ENCODE assay signal across 22 mouse cellular contexts in the genomic region with DNA sequence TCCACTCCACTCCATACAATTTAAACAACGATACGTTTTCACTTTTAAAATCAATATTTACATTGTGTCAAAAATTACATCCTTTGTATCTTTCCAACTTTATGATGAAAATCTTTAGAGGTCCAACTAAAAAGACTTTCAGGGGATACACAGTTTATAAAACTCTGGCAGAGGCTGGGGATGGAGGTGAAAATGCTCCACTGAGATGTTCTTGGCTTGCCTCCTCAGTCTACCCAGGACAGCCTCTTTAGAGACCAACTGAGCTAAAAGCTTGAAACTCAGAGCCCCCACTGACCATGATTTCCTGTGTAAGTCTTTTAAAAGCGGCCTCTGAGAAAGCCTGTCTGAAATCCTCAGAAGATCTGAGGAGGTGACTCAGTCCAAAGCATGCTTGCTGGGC. TPM values are rescaled to one million over a fixed set of nuclear protein-coding genes. Genes with fewer than 3 reads are reported as not detected.
DNase-seq lines count a peak whose midpoint lies in the region; ATAC-seq and TF ChIP-seq lines count a peak whose summit lies in the region.
"Had no signal": no experiment of that assay in that cellular context is flagged by ENCODE, and none has a peak within 500 bp of the region (broad histone marks: within the 10 kb centered on the region; RNA-seq: fewer than 3 reads in every experiment).

No protein-coding gene starts in this region.

- no peak for TF ChIP-seq POLR2A in cerebellum, adult 2 months (IDR thresholded peaks at IDR 0.05; ENCODE audit: borderline replicate concordance, insufficient read depth, low read length)

- no peaks in the 10 kb centered on the region for H3K27me3 ChIP-seq in forebrain, embryonic 10.5 days (ENCODE audit: poor library complexity, severe bottlenecking)
- H3K27me3 ChIP-seq in forebrain, postnatal 0 days (ENCODE audit: insufficient read depth, low read length), result no peaks in the 10 kb centered on the region
- H3K27me3 ChIP-seq in midbrain, embryonic 11.5 days (ENCODE audit: control insufficient read depth, insufficient read depth, low read length), result no peaks in the 10 kb centered on the region
- H3K27me3 ChIP-seq in midbrain, embryonic 15.5 days (replicated peaks), result no peaks in the 10 kb centered on the region
- H3K27me3 ChIP-seq in limb, embryonic 10.5 days (ENCODE audit: low read depth, poor library complexity, severe bottlenecking), result no peaks in the 10 kb centered on the region
- H3K27me3 ChIP-seq in cerebellum, adult 2 months (ENCODE audit: control insufficient read depth, insufficient read depth, low read length), result no peaks in the 10 kb centered on the region
- H3K27me3 ChIP-seq: hindbrain, embryonic 12.5 days; kidney, embryonic 15.5 days; liver, embryonic 13.5 days; midbrain, embryonic 12.5 days; stomach, embryonic 15.5 days had no signal

- DNase-seq in forebrain, embryonic 10.5 days (ENCODE audit: extremely low spot score, low spot score), result no peak
- no peak for DNase-seq in forebrain, postnatal 0 days
- DNase-seq in midbrain, embryonic 11.5 days (ENCODE audit: low spot score, missing footprints), result peak; percentile 76
- DNase-seq in limb, embryonic 10.5 days (ENCODE audit: low spot score), result no peak
- peak; percentile 27 to 50 for DNase-seq in natural killer cell, adult 2 months (ENCODE audit: low spot score in 2 of 2)
- no peak for DNase-seq in cerebellum, adult 2 months
- no peak for DNase-seq in urinary bladder, postnatal 4 days (ENCODE audit: low spot score in 2 of 2)
- DNase-seq: adrenal gland, postnatal 10 days; cerebellum, adult 18-20 months; cerebellum, postnatal 36 days; embryo, embryonic 11 days; kidney, adult 11 months; kidney, postnatal 36 days; liver, embryonic 13.5 days; lung, adult 2 months; thymus, adult 2 months; thymus, postnatal 4 days had no signal

- H3K27ac ChIP-seq in forebrain, embryonic 10.5 days, result 0 out of 2 replicates have a peak overlapping the region, but pooled peaks have one; percentile 20
- no peak overlapping the region for H3K27ac ChIP-seq in forebrain, postnatal 0 days (ENCODE audit: low read depth, low read length)
- no peak overlapping the region for H3K27ac ChIP-seq in midbrain, embryonic 11.5 days (ENCODE audit: low read depth, low read length)
- no peak overlapping the region for H3K27ac ChIP-seq in midbrain, embryonic 15.5 days
- peak overlapping the region; percentile 68 for H3K27ac ChIP-seq in limb, embryonic 10.5 days
- no peak overlapping the region for H3K27ac ChIP-seq in cerebellum, adult 2 months (ENCODE audit: insufficient read depth, low read length)
- H3K27ac ChIP-seq: hindbrain, embryonic 12.5 days; kidney, embryonic 15.5 days; liver, embryonic 13.5 days; midbrain, embryonic 12.5 days; stomach, embryonic 15.5 days had no signal

- no peak overlapping the region for H3K4me3 ChIP-seq in forebrain, embryonic 10.5 days
- no peak overlapping the region for H3K4me3 ChIP-seq in forebrain, postnatal 0 days (ENCODE audit: low read depth, low read length)
- H3K4me3 ChIP-seq in midbrain, embryonic 11.5 days (ENCODE audit: low read depth, low read length), result no peak overlapping the region
- H3K4me3 ChIP-seq in midbrain, embryonic 15.5 days, result no peak overlapping the region
- H3K4me3 ChIP-seq in limb, embryonic 10.5 days, result no peak overlapping the region
- no peak overlapping the region for H3K4me3 ChIP-seq in cerebellum, adult 2 months (replicated peaks; ENCODE audit: insufficient read depth, low read depth, low read length)
- H3K4me3 ChIP-seq: hindbrain, embryonic 12.5 days; kidney, embryonic 15.5 days; liver, embryonic 13.5 days; midbrain, embryonic 12.5 days; stomach, embryonic 15.5 days had no signal

- no peaks in the 10 kb centered on the region for H3K9me3 ChIP-seq in forebrain, embryonic 10.5 days
- H3K9me3 ChIP-seq in forebrain, postnatal 0 days (ENCODE audit: low read length), result no peaks in the 10 kb centered on the region
- H3K9me3 ChIP-seq in midbrain, embryonic 11.5 days (ENCODE audit: control insufficient read depth, low read length), result no peaks in the 10 kb centered on the region
- H3K9me3 ChIP-seq in midbrain, embryonic 15.5 days, result no peaks in the 10 kb centered on the region
- H3K9me3 ChIP-seq in limb, embryonic 10.5 days (replicated peaks), result no peaks in the 10 kb centered on the region
- H3K9me3 ChIP-seq: hindbrain, embryonic 12.5 days; kidney, embryonic 15.5 days; liver, embryonic 13.5 days; midbrain, embryonic 12.5 days; stomach, embryonic 15.5 days had no signal

- ATAC-seq in forebrain, postnatal 0 days, result no peak
- ATAC-seq in midbrain, embryonic 11.5 days (ENCODE audit: low FRiP score), result no peak
- no peak for ATAC-seq in midbrain, embryonic 15.5 days (replicated peaks)

- TF ChIP-seq CTCF in forebrain, postnatal 0 days (IDR thresholded peaks at IDR 0.05; ENCODE audit: low read depth), result no peak
- TF ChIP-seq CTCF in cerebellum, adult 2 months (IDR thresholded peaks at IDR 0.05; ENCODE audit: borderline replicate concordance, insufficient read depth, low read depth, low read length), result no peak

- no peaks in the 10 kb centered on the region for H3K36me3 ChIP-seq in forebrain, embryonic 10.5 days (replicated peaks)
- no peaks in the 10 kb centered on the region for H3K36me3 ChIP-seq in forebrain, postnatal 0 days (ENCODE audit: insufficient read depth)
- no peaks in the 10 kb centered on the region for H3K36me3 ChIP-seq in midbrain, embryonic 11.5 days (ENCODE audit: control insufficient read depth, insufficient read depth, low read length)
- H3K36me3 ChIP-seq in midbrain, embryonic 15.5 days (replicated peaks), result no peaks in the 10 kb centered on the region
- no peaks in the 10 kb centered on the region for H3K36me3 ChIP-seq in limb, embryonic 10.5 days
- H3K36me3 ChIP-seq: hindbrain, embryonic 12.5 days; kidney, embryonic 15.5 days; liver, embryonic 13.5 days; midbrain, embryonic 12.5 days; stomach, embryonic 15.5 days had no signal

- H3K9ac ChIP-seq in forebrain, postnatal 0 days, result no peak overlapping the region
- no peak overlapping the region for H3K9ac ChIP-seq in midbrain, embryonic 11.5 days (ENCODE audit: low read length)
- no peak overlapping the region for H3K9ac ChIP-seq in midbrain, embryonic 15.5 days
- H3K9ac ChIP-seq: hindbrain, embryonic 12.5 days; kidney, embryonic 15.5 days; liver, embryonic 13.5 days; midbrain, embryonic 12.5 days; stomach, embryonic 15.5 days had no signal

- no peak overlapping the region for H3K4me2 ChIP-seq in forebrain, postnatal 0 days (ENCODE audit: low read depth)
- no peak overlapping the region for H3K4me2 ChIP-seq in midbrain, embryonic 11.5 days
- no peak overlapping the region for H3K4me2 ChIP-seq in midbrain, embryonic 15.5 days
- H3K4me2 ChIP-seq: hindbrain, embryonic 12.5 days; kidney, embryonic 15.5 days; liver, embryonic 13.5 days; midbrain, embryonic 12.5 days; stomach, embryonic 15.5 days had no signal

- WGBS in forebrain, embryonic 10.5 days, result 87% methylated on average over 3 of the region's 3 CpGs
- WGBS in forebrain, postnatal 0 days, result 84% methylated on average over 3 of the region's 3 CpGs
- WGBS in midbrain, embryonic 11.5 days, result 82% methylated on average over 3 of the region's 3 CpGs
- WGBS in midbrain, embryonic 15.5 days, result 81% methylated on average over 3 of the region's 3 CpGs
- WGBS in limb, embryonic 10.5 days, result 75% methylated on average over 3 of the region's 3 CpGs
- WGBS in cerebellum, adult 2 months, result 94% methylated on average over 3 of the region's 3 CpGs

- peaks cover 50% of the 10 kb centered on the region for H3K4me1 ChIP-seq in forebrain, embryonic 10.5 days
- H3K4me1 ChIP-seq in forebrain, postnatal 0 days (ENCODE audit: insufficient read depth), result peaks cover 17% of the 10 kb centered on the region
- H3K4me1 ChIP-seq in midbrain, embryonic 11.5 days (ENCODE audit: control insufficient read depth, insufficient read depth, low read length), result peaks cover 4% of the 10 kb centered on the region; the same call in 1 of the 2 replicates
- H3K4me1 ChIP-seq in midbrain, embryonic 15.5 days, result peaks cover 12% of the 10 kb centered on the region
- H3K4me1 ChIP-seq in limb, embryonic 10.5 days, result peaks cover 82% of the 10 kb centered on the region
- H3K4me1 ChIP-seq in cerebellum, adult 2 months (ENCODE audit: control insufficient read depth, insufficient read depth, low read length), result peaks cover 4% of the 10 kb centered on the region; the same call in 1 of the 2 replicates
- H3K4me1 ChIP-seq: kidney, embryonic 15.5 days had no signal

RNA-seq across cellular contexts. Expression of a gene that starts 17.4 kb away (rescaled TPM):
- polyA plus RNA-seq in forebrain, embryonic 10.5 days (2016; fragmentation: Nextera tagmentation; extraction: Ambion mirVana), result 13.8 and 15.2 TPM in 2 replicates
- 47.2 and 88.1 TPM in 2 replicates for total RNA-seq in forebrain, postnatal 0 days (2014; rRNA removed)
- polyA plus RNA-seq in forebrain, postnatal 0 days (2015; fragmentation: Nextera tagmentation; extraction: Ambion mirVana), result 7.2 and 12.8 TPM in 2 replicates
- polyA plus RNA-seq in midbrain, embryonic 11.5 days (2014; fragmentation: Nextera tagmentation; extraction: Ambion mirVana), result 10.1 and 14.0 TPM in 2 replicates
- 29.6 and 32.3 TPM in 2 replicates for polyA plus RNA-seq in midbrain, embryonic 15.5 days (2015; fragmentation: Nextera tagmentation; extraction: Ambion mirVana)
- polyA plus RNA-seq in limb, embryonic 10.5 days (2016; fragmentation: Nextera tagmentation; extraction: Ambion mirVana), result 20.1 and 23.7 TPM in 2 replicates
- 18.6 and 19.4 TPM in 2 replicates for polyA plus RNA-seq in cerebellum, adult 2 months (2012; rRNA removed)

Comparison
In these comparisons a context has a peak if more than half of its experiments do, and no peak if none do; other contexts are left out.
1. H3K27ac ChIP-seq: peak in forebrain, embryonic 10.5 days (single experiment) and limb, embryonic 10.5 days (single experiment); none in forebrain, postnatal 0 days (single experiment), midbrain, embryonic 11.5 days (single experiment), midbrain, embryonic 15.5 days (single experiment) and cerebellum, adult 2 months (single experiment).
2. DNase-seq: peak in midbrain, embryonic 11.5 days (single experiment) and natural killer cell, adult 2 months (2 of 2); none in forebrain, embryonic 10.5 days (single experiment), forebrain, postnatal 0 days (single experiment), limb, embryonic 10.5 days (single experiment), cerebellum, adult 2 months (0 of 2) and urinary bladder, postnatal 4 days (0 of 2).